Mouse (Mus musculus): ENCODE results near the gene Abo. TPM values are rescaled to one million over a fixed set of nuclear protein-coding genes. Genes with fewer than 3 reads are reported as not detected.
A peak's percentile ranks its signal among the peaks of the same experiment; 100 is the strongest.

The Abo gene
- total and polyA plus RNA-seq, 2 experiments from 2014 or later = not detected

DNA sequence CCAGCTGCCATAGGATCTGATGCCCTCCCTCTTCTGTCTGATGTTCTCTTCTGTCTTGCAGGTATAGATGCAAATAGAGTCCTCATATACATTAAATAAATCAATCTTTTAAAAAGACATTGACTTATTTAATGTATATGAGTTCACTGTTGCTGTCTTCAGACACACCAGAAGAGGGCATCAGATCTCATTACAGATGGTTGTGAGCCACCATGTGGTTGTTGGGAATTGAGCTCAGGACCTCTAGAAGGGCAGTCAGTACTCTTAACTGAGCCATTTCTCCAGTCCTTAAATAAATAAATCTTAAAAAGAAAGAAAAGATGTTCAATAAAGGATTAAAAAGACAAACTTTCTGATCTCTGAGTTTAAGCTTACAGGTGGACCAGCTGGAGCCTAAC is 44.6 kb upstream of the Abo start:
- no peaks in the 10 kb centered on the region for H3K27me3 ChIP-seq (ENCODE audit: insufficient read depth, low read length)
- TF ChIP-seq CTCF (IDR thresholded peaks at IDR 0.05; ENCODE audit: low read depth) = peak; percentile 52
- H3K9ac ChIP-seq = peak overlapping the region; percentile 94
- DNase-seq (no peak), ATAC-seq (no peak)
- H3K4me2 ChIP-seq (ENCODE audit: low read depth) = peak overlapping the region; percentile 76
- peaks cover 19% of the 10 kb centered on the region for H3K4me1 ChIP-seq (ENCODE audit: insufficient read depth)
- H3K9me3 ChIP-seq (ENCODE audit: low read length) = no peaks in the 10 kb centered on the region
- H3K36me3 ChIP-seq (ENCODE audit: insufficient read depth) = peaks cover 59% of the 10 kb centered on the region
- H3K4me3 ChIP-seq (ENCODE audit: low read depth, low read length) = peak overlapping the region; percentile 71
- H3K27ac ChIP-seq (ENCODE audit: low read depth, low read length) = peak overlapping the region; percentile 97; the same call in 1 of the 2 replicates

DNA sequence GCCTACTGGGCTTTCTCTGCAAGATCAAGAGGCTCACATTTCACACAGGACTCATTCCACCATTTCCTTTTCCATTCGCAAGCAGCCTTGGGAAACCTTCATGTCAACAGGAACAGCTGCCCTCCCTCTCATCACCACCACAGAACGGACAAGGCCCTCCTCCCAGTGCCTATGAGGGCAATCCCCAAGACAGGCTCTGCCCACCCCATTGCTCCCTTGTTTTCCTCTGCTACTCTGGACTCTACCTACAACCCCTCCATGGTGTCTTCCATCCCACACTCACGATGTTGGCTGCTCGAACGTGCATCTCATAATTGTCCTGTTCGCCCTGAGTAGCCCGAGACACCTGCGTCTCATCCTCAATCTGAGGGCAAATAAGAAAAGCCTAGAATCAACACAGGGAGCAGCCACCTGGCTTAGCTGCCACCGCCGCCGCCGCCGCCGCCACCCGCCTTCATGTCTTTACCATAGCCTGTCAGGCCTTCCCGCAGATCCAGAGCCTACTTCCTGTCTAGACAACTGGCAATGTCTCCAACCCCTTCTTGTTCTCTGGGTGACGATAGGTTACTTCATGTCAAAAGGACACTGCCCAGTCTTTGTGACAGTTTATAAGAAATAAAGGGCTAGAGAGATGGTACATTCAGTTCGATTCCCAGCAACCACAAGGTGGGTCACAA is 44.1 kb upstream of the Abo start:
- Histone ChIP-seq H3K4me2 (ENCODE audit: low read depth) (peak overlapping the region; percentile 76), H3K4me3 (ENCODE audit: low read depth, low read length) (peak overlapping the region; percentile 71), H3K36me3 (ENCODE audit: insufficient read depth) (peaks cover 57% of the 10 kb centered on the region), H3K9me3 (ENCODE audit: low read length) (no peaks in the 10 kb centered on the region), H3K4me1 (ENCODE audit: insufficient read depth) (peaks cover 20% of the 10 kb centered on the region), H3K27me3 (ENCODE audit: insufficient read depth, low read length) (no peaks in the 10 kb centered on the region), H3K9ac (peak overlapping the region; percentile 25; the same call in 1 of the 2 replicates), H3K27ac (ENCODE audit: low read depth, low read length) (no peak overlapping the region)
- TF ChIP-seq CTCF (IDR thresholded peaks at IDR 0.05; ENCODE audit: low read depth) = no peak
- DNase-seq (no peak), ATAC-seq (no peak)
- WGBS = 86% methylated on average over 18 of the region's 18 CpGs

DNA sequence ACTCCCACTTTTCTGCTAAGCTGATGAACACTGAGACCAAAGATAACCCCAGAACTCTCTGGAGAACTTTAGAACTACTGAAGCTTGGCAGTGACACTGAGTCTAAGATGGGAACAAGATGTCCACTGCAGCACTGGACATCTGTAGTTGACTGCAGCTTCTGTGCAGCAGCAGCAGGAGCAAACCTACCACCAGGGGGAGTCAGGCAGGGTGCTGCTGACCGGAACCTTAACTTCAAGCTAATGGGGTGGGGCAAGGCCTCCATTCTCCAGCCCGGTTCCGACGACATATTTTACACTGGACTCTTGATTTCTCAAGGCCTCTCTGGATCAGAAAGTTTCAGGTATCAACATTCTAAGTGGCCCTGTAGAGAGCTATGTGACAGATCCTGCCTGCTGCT is 42.3 kb upstream of the Abo start:
- WGBS = 61% methylated on average over 4 of the region's 4 CpGs
- H3K27me3 ChIP-seq (ENCODE audit: insufficient read depth, low read length) = no peaks in the 10 kb centered on the region
- no peak overlapping the region for H3K4me2 ChIP-seq (ENCODE audit: low read depth)
- peaks cover 24% of the 10 kb centered on the region for H3K4me1 ChIP-seq (ENCODE audit: insufficient read depth)
- ATAC-seq = no peak
- H3K36me3 ChIP-seq (ENCODE audit: insufficient read depth) = peaks cover 40% of the 10 kb centered on the region
- H3K9ac ChIP-seq = no peak overlapping the region
- H3K27ac ChIP-seq (ENCODE audit: low read depth, low read length) = no peak overlapping the region
- H3K4me3 ChIP-seq (ENCODE audit: low read depth, low read length) = no peak overlapping the region
- DNase-seq = no peak
- TF ChIP-seq CTCF (IDR thresholded peaks at IDR 0.05; ENCODE audit: low read depth) = peak; percentile 78
- no peaks in the 10 kb centered on the region for H3K9me3 ChIP-seq (ENCODE audit: low read length)

DNA sequence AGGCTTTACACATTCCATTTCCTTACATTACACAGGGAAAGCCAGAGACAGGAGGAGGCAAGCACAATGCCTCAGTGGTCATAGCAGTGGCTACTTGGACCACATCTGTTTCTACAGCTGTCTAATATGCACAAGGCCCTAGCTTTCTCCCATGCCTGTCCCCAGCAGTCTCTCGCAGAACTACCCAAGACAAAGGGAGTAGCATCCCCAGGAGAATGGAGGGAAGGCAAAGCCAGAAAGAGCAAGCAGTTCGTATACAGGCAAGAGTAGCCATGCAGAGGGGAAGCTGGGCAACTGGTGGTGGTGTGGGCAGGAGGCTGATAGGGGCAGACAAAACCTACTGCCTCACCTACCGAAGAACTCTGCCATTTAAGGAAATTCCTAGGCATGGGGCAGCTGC is 41.7 kb upstream of the Abo start:
- no peak for TF ChIP-seq CTCF (IDR thresholded peaks at IDR 0.05; ENCODE audit: low read depth)
- no peak overlapping the region for H3K9ac ChIP-seq
- peaks cover 38% of the 10 kb centered on the region for H3K36me3 ChIP-seq (ENCODE audit: insufficient read depth)
- no peaks in the 10 kb centered on the region for H3K9me3 ChIP-seq (ENCODE audit: low read length)
- H3K4me2 ChIP-seq (ENCODE audit: low read depth) = no peak overlapping the region
- no peak overlapping the region for H3K4me3 ChIP-seq (ENCODE audit: low read depth, low read length)
- 95% methylated on average over 3 of the region's 3 CpGs for WGBS
- peaks cover 22% of the 10 kb centered on the region for H3K4me1 ChIP-seq (ENCODE audit: insufficient read depth)
- no peak overlapping the region for H3K27ac ChIP-seq (ENCODE audit: low read depth, low read length)
- ATAC-seq (no peak), DNase-seq (no peak)
- no peaks in the 10 kb centered on the region for H3K27me3 ChIP-seq (ENCODE audit: insufficient read depth, low read length)

DNA sequence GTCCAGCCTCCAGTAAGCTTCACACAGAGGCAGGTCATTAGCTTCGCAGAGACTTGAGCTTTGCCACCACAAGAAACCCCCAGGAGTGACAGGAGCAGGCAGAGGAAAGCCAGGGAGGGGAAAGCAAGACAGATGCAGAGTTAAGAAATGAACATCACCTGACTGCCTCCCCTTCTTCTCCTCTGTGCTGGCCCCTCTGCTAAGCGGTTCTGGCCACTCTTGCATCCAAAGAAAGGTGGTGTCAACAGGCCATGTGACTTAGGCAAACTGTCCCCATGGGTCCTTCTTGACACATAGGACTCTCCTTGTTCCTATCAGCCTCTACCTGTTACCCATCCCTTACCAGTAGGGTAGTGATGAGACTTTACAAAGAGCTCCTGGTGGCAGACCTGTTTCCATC is 41.2 kb upstream of the Abo start:
- no peak overlapping the region for H3K27ac ChIP-seq (ENCODE audit: low read depth, low read length)

DNA sequence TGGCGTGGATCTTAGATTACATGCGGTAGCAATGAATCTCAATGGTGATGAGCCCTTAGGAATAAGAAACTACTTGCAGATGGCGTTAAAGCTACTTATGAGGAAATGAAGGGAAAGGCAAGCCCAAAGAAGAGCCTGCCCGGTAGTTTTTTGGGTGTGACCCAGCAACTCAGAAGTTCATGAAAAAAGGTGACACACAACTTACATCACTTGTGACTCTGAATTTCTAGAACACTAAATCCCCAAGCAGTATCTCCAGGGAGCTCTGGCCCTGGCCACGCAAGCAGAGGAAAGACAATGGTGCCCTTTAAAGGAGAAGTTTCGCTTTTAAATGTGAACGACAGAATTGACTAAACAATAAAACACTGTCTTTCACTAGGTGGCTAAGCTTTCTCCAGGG is 38.5 kb upstream of the Abo start:
- peak overlapping the region; percentile 63 for H3K4me3 ChIP-seq (ENCODE audit: low read depth, low read length)
- H3K27ac ChIP-seq (ENCODE audit: low read depth, low read length) = peak overlapping the region; percentile 87
- H3K27me3 ChIP-seq (ENCODE audit: insufficient read depth, low read length) = no peaks in the 10 kb centered on the region
- peaks cover 12% of the 10 kb centered on the region for H3K4me1 ChIP-seq (ENCODE audit: insufficient read depth)
- no peak for ATAC-seq
- peaks cover 55% of the 10 kb centered on the region for H3K36me3 ChIP-seq (ENCODE audit: insufficient read depth)
- peak overlapping the region; percentile 77 for H3K9ac ChIP-seq
- peak overlapping the region; percentile 81 for H3K4me2 ChIP-seq (ENCODE audit: low read depth)
- no peak for TF ChIP-seq CTCF (IDR thresholded peaks at IDR 0.05; ENCODE audit: low read depth)
- 11% methylated on average over 7 of the region's 7 CpGs for WGBS
- H3K9me3 ChIP-seq (ENCODE audit: low read length) = no peaks in the 10 kb centered on the region
- no peak for DNase-seq

More for the DNA sequence above, 41.2 kb upstream of the Abo start:
- Histone ChIP-seq H3K4me2 (ENCODE audit: low read depth) (no peak overlapping the region), H3K4me1 (ENCODE audit: insufficient read depth) (peaks cover 22% of the 10 kb centered on the region), H3K9ac (no peak overlapping the region), H3K4me3 (ENCODE audit: low read depth, low read length) (no peak overlapping the region), H3K9me3 (ENCODE audit: low read length) (no peaks in the 10 kb centered on the region), H3K27me3 (ENCODE audit: insufficient read depth, low read length) (no peaks in the 10 kb centered on the region), H3K36me3 (ENCODE audit: insufficient read depth) (peaks cover 38% of the 10 kb centered on the region)
- no peak for ATAC-seq
- WGBS = 100% methylated on average over 2 of the region's 2 CpGs
- TF ChIP-seq CTCF (IDR thresholded peaks at IDR 0.05; ENCODE audit: low read depth) = no peak
- DNase-seq = no peak

DNA sequence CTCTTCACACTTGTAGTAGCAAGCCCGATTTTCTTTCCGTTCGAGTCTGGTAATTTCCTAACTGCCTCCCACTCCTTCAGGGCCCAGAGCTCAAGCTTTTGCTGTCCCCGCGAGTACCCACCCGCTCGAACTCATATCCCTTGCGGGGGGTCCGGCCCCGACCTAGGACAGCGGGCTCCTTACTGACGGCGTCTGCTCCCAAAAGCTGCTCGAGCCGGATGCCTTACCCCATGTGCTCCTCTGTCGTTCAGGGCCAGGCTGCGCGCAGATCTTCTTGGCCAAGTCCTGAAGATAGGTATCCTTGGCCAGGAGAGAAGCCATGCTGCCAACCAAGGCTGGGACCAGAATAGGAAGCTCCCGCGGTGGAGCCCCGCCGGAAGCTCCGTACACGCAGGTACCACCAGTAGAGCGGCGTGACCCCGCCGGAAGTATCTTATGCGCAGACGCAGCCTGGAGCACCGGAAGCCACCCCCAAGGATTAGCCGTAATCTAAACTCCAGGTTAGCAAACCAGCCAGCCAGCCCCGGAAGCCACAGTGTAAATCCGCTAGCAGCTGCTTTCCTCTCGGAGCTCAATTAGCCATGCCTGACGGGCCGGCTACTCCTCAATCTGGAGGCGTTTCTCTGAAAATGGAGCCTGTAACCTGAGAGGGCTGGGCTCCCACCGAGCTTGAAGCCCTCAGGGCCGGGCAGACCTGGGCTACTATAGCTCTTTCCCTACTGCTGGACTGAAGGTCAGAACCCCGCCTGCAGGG is 37.9 kb upstream of the Abo start, which contains the start of gene Surf6:
Surf6 (minus strand) TSS at position 413 of the 754 bp plus-strand sequence.
- Histone ChIP-seq H3K9me3 (ENCODE audit: low read length) (no peaks in the 10 kb centered on the region), H3K4me2 (ENCODE audit: low read depth) (peak within 1 kb of the TSS; percentile 81), H3K27ac (ENCODE audit: low read depth, low read length) (peak within 1 kb of the TSS; percentile 87), H3K36me3 (ENCODE audit: insufficient read depth) (peaks cover 57% of the 10 kb centered on the region), H3K9ac (peak within 1 kb of the TSS; percentile 77), H3K27me3 (ENCODE audit: insufficient read depth, low read length) (no peaks in the 10 kb centered on the region), H3K4me3 (ENCODE audit: low read depth, low read length) (peak within 1 kb of the TSS; percentile 63), H3K4me1 (ENCODE audit: insufficient read depth) (peaks cover 12% of the 10 kb centered on the region)
- DNase-seq = peak; percentile 97
- ATAC-seq = peak; percentile 99
- TF ChIP-seq CTCF (IDR thresholded peaks at IDR 0.05; ENCODE audit: low read depth) = no peak
- WGBS = under 1% methylated on average over 41 of the region's 41 CpGs
